Mouse (Mus musculus): ENCODE measurements at regions not wholly inside any gene's neighbourhood (a gene's known extent, or its start where the extent isn't known, plus 50 kb on each side); places are given as distances from the start of the nearest gene placed in this dataset.

DNA sequence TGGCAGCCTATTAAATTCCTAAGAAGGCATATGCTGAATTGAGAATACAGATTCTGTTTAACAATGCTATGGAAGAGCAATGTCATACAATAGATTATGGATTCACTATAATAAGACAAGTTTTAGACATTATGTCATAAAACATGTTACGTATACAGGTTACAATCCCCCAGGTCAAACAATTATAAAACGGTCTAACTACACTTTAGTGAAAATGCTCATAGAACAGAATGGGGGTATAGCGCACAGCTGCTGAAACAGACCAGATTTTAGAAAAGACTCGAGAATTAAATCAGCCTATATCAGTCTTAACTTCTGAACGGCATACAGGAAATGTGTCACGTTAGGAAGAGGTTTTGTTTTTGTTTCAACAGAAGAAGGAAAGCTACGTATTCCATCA is 660.5 kb upstream of the Sel1l start:
- in situ Hi-C loops (cut with MboI, MseI) = no loop called here

DNA sequence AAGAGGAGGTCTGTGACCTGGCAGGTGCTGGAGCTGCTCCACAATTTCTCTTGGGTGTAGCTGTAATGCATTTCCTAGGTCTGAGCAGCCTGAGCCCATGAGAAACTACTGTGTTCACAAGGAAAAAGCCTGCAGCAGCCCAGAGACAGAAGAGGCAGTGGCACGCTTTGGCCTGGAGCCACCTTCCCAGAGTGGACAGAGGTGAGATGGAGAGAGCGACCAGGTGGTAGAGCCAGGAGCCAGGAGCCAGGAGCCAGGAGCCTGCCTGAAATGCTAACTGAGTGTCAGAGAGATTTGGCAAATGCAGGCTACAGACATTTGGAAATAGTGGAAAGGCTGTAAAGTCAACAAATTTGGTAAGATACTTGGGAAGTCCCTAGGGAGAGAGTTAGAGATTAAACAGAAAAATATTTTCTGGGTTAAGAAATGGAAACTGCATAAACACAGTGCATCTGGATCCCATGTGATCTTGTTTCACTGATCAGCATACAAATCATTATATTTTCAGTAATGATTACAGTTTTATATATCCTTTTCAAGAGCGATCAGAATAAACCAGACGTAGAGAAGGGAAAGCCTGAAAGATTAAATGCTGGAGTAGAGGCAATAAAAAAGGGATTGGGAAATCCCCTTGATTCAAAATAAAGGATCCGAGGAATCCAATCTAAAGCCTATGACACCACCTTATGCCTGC is 660.0 kb upstream of the Sel1l start:
- in situ Hi-C loops (cut with MboI, MseI) = no loop called here

DNA sequence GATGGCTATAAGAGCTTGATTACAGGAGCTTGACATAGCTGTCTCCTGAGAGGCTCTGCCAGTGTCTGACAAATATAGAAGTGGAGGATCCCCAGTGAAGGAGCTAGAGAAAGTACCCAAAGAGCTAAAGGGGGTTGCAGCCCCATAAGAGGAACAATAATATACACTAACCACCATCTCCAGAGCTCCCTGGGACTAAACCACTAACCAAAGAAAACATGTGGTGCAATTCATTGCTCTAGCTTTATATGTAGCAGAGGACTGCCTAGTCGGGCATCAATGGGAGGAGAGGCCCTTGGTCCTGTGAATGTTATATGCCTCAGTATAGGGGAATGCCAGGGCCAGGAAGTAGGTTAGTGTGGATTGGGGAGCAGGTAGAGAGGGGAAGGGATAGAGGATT is 635.0 kb upstream of the Sel1l start:
- in situ Hi-C loops (cut with MboI, MseI) = no loop called here

DNA sequence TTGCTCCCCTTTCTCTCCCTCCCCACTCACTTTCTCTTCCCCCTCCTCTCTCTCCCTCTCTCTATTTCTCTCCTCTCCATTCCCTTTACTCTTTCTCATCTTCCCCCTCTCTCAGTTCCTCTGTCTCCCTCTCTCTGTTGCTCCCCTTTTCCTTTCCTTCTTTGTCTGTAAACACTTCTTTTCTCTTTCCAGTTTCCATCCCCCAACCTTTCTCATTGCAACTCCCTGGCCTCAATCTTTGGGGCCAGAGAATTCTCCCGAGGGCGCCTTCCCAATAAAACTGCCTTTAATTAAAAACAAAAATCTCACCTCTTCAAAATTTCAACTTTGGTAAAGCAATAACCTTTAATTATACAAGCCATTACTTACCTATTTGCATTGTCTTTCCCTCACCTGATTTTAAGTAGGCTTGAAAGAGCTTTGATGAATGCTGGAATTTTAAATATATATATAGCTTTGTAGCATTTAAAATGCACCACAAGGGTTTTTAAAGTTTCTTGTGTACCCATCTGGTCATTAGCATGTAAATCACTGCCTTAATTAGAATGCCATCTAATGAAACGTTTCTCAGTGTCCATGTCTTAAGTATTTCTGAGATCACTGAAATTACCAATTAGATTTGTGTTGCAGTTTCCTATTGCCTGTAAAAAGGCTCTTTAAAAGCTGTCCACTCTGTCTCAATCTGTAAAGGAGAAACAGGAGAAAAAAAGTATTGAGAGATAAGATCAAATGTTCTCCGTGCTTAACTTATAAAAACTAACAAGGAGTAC is 625.5 kb upstream of the Sel1l start:
- in situ Hi-C loops (cut with MboI, MseI) = no loop called here

DNA sequence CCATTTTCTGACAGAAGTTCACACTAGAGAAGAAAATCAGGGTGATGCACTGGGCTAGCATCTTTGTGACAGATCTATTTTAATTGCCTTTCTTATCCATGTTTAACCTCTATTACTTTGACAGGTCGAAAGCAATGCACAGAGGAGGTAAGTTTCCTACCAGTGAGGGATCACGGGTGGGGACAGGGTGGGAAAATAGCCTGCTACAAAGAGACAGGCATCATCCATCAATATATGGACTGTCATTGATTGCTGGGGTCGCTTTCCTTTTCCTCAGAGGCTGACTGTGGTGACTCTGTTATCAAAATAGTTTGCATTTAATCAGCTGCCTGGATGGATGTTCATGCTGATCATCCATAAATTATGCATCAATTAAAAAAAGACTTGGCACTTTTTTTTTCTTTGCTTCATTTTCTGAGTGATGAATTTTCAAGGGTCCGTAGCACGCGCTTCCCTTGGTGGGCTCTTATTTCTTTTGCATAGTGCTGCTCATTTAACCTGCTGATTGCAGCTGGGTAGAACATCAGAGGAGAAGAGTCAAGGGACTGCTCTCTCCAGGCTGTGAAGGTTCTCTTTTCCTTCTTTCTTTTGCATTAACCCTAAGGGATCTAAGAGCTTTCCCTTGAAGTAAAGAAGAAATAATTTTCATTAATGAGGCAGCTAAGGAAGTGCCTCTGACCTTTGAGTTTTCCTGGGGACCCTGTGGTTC is 602.3 kb upstream of the Sel1l start:
- in situ Hi-C loops (cut with MboI, MseI) = no loop called here

DNA sequence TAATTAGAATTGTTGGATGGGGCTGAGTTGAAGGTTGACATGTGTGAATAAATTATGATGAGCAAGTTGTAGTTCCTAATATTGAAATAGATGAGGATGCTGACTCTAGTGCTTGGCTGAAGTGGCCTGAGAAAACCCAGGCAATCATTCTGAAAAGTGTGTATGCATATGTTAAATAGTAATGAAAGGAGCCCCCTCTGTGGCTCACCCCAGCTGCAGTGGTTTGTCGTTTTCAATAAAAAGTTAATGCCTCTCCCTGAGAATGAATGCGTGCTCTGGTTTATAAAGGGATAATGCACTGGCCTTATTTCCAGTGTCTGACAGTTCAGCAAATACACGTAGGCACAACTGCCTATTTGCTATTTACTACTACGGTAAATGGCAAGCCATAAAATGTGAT is 569.5 kb upstream of the Sel1l start:
- in situ Hi-C loops (cut with MboI, MseI) = no loop called here

DNA sequence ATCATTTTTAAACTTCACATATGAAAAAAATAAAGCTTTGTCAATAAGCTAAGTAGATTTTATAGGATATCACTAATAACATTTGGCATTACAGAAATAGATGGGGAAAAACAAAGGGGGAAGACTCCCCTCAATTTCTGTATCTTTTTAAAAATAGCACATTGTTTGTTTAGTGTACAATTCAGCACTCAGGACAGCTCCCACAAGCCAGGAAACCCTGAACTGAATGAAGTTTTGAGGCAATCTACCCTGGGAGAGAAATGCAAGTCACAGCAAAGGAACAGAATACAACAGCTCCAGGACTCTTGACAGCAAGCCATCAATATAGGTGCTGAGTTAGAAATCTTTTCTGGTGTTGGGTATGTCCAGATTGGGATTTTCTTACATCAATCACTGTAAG is 556.5 kb upstream of the Sel1l start:
- in situ Hi-C loops (cut with MboI, MseI) = no loop called here

DNA sequence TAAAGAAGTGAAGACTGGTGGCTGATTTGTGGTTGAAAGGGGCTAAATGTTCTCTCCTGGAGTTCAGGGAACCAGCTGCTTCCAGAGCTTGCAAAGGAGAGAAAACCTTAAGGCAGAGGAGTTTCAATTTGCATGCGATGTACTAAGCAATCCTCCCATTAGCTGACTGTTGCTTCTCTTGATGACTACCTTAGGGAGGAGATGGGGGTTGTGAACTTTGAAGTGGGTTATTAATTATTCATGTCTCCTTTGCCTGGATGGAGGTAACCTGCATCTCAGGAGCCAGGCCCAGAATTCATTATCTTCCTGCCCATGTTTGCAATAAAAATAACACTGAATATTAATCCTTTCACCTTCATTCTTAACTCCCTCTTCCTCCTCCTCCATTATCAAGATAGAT is 552.0 kb upstream of the Sel1l start:
- in situ Hi-C loops (cut with MboI, MseI) = no loop called here

DNA sequence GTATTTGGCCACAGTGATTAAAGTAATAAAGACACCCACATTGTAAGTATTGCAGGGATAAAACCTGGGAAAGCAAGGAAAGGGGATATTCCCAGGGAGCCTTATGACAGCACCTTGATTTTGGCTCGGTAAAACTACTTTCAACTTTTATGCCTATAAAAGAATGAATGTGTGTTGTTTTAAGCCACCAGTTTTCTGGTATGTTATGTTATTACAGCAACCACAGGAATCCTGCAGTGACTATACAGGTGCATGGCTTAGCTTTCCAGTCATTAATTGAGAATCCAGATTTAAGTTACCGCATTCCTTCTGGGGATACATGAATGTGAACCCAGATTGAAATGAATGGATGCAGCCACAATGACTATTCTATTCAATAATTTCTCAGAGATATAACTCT is 537.2 kb upstream of the Sel1l start:
- in situ Hi-C loops (cut with MboI, MseI) = no loop called here

DNA sequence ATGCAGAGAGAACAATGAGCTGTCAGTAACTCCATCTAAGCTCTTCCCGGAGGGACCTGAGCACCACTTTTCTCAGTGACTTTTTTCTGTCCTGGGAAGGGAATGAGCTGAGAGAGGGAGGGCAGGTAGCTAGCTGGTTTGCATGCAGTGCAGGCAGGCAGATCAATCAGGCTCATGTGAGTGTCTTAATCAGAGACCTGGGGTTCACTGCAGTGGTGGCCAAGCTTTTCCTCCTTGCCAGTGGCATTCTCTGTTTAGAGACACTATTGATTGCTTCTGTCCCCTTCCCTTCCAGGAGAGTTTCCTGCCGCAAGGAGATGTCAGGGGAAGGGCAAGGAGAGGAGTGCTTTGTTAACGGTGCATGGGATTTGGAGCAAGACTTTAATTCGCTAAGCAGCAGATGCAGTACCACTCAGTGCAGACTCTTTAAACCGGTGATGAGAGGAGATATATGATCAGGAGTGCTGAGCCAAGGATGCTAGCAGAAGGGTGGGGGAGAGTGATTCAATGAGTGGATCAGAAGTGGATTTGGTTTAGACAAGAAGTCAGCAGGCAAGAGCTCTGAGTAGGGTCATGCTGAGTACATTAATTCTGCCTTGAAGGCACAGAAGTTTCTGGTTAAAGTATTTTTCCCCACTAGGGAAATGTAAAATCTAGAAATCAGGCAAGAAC is 535.4 kb upstream of the Sel1l start:
- in situ Hi-C loops (cut with MboI, MseI) = no loop called here

DNA sequence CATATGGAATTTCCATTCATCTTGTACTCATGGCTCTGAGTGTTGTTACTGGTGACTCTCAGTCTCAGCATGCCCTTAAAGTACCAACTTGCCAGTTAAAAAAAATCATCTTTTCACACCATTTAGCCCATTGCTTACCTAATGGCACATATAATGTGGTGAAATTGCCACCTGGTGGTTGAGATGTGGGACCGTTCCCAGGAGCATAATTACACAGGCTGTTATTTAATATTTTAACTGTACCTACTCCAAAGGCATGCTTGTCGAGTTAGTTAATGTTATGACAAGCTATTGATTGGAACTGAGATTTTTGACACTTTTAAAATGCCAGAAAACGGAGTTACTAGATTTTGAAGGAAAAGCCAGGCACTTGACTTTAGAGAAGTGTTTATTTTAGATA is 530.2 kb upstream of the Sel1l start:
- in situ Hi-C loops (cut with MboI, MseI) = no loop called here

DNA sequence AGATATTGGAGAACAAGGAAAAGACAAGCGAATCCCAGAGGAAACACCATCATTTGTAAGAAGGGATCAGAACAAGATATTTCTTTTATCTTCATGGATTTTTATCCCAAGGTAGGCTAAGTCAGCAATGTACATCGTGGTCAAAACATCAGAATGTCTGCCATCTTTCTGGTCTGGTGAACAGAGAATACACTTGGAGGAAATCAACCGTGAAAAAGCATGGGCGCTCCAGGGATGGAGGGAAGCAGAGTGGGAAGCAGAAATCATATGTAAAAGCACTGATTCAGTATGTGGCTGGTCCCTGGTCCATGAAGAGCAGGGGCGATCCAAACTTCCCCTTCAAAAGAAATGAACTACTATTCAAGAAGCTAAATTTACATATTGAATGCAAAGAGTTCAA is 517.0 kb upstream of the Sel1l start:
- in situ Hi-C loops (cut with MboI, MseI) = no loop called here

DNA sequence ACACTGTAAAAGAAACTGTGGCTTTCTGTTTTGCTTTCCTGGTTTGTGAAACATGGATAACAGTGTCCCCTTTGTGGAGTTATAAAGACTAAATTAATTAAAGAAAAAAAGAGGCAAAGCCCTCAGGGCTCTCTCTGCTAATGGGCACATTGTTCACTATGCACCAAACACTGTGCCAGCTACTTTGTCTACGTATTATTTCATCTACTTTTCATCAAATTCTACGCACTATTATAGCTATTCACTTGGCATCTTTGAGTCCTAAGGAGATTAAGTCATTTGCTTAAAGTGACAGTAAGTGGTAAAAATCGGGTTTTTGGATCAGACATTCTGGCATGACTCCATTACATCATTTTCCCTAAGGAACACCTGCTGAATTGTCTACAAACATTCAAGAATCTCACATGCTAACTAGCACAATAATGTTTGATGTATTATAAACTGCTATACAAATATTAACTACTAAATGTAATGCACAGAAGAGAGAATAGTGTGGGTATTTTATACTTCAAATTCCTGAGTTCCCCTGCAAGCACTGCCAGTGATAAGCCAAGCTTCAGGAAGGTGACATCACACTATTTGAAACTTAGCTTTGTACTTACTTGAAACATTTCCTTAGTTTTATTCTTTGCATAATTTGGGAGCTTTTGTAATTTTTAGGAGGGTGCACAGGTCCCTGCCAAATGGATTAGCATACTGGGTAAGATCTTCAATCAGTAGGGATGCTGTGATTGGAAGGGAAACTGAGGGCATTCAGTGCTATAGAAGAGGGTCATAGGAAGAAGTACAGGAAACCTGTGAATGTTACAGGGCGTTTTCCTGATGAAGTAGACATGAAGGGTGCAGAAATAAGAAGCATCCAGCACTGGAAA is 504.7 kb upstream of the Sel1l start:
- in situ Hi-C loops (cut with MboI, MseI) = no loop called here

DNA sequence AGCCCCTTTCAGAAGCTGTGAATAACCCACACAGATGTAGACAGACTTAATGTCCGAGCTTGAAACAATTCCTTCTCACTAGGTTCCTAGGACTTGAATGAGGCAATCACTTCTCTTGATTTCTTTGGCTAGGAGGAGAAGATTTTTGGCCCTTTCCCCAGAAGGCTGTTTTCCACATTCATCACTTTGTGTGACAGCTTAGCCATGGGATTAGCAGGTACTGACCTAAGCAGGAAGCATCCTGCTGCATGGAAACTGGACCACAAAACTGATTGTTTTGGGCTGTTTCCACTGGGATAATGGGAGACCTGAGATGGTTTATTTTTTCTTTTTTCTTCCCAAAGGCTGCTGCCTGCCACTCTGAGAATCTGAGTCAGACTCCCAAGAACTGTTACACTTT is 469.3 kb upstream of the Sel1l start:
- in situ Hi-C loops (cut with MboI, MseI) = no loop called here

DNA sequence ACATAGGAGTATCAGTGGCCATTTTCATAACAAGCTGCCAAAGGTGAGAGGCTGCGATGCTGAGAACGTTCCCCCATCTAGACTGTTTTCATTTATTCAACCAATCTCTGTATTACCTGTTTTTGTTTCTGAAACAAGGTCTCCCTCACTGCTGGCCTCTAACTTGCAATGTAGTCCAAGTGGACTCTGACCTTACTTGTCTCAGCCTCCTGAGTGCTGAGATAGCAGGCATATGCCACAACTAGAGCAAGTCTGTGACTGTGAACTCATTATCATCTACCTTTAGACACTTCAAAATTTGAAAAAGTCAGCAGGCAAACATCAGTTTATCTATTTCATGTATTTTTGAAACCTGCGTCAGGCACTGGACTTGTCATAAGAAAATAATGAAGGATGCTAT is 468.7 kb upstream of the Sel1l start:
- in situ Hi-C loops (cut with MboI, MseI) = no loop called here

DNA sequence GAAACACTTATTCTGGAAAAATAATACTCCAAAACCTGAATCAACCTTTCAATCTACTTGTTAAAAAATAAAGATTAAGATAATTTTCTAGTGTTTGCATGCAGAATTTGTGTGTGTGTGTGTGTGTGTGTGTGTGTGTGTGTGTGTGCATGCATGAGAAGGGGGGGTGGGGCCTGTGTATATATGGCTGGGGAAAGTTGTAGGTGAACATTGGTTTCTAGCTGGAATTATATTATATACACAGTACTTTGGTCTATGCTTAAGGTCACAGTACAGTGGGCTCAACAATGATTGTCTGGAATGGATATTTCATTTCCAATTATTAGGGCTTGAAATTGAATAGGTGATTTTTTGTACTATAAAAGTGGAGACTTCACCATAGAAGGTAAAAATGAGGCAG is 467.3 kb upstream of the Sel1l start:
- in situ Hi-C loops (cut with MboI, MseI) = no loop called here

DNA sequence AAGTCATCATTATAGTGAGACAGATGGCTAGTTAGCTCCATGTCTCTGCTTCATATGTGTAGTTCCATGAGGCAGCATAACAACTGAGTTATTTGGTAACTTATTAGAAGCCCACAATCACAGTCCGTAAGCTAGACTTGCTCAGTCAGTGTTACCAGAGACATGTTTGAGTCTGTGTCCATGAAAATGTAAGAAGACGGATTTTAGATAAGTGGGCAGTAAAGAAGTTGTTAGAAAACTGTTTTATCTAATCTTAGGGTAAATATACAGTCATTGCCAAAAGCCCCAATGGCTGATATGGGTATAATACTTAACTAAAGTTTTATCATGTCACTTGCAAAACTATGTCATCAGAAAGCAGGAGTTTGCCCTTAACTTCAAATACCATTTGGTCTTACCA is 466.9 kb upstream of the Sel1l start:
- in situ Hi-C loops (cut with MboI, MseI) = no loop called here

DNA sequence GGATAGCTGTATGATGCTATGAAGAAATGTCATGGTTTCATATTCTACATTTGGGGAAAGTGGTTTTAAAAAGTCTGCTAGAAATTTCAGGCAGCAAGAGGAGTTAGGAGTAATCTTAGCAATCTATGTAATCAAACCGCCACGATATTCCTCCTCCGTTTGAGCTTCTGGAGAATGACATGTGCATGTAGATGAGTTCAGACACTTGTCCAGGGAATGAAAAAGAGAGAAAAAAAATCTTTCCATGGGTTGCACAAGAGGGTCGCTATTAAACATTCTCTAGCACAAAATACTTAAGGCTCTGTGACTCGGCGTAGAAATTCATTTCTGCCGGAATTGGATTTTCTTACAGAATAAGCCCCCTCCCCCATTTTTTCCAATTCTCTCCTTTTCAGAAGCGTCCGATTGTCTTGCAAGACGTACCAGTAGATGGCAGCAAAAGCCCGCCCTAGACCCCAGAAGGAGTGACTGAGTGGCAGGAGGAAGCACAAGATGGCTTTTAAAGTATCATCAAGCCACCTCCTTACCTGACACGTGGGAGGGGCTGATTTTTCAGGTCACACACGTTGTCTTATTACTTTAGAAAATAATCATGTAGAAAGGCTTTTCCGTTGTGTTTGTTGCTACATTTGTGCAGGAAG is 454.1 kb upstream of the Sel1l start:
- in situ Hi-C loops (cut with MboI, MseI) = no loop called here

DNA sequence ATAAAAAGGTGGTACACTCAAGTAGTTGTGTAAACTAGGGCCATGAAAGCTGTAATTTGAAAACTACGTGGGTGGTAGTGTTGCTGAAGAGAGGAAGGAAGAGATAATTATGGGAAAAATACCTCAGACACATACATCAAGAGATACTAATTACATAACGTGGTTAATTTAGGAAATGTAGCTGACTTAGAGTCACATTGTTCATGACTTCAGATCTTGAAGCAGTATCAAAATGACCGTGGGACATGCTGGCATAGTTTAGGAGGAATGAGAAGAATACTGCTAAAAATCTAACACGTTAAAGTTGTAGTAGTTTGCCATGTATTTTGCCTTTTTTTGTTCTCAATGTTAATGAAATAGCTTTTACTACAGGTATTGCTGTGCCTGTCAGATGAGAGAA is 445.9 kb upstream of the Sel1l start:
- in situ Hi-C loops (cut with MboI, MseI) = no loop called here

DNA sequence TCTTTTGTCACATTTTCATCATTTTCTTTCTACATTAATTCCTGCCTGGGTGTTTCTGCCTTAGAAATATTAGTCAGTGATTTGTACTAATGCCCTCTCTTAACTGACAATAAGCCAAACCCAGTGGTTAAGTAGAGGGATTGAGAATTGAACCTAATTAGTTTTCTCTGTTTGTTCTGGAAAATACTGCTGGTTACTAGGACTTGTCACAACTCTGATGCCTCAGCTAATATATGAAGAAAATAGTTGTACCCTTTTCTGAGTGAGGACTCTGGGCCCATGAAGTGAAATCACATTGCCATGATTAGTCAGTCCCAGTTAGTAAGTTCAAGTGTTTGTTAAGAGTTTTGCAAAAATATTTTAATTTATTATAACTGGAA is 444.4 kb upstream of the Sel1l start:
- in situ Hi-C loops (cut with MboI, MseI) = no loop called here

All from regulatory T cell (primary cell).